In the genomic region with DNA sequence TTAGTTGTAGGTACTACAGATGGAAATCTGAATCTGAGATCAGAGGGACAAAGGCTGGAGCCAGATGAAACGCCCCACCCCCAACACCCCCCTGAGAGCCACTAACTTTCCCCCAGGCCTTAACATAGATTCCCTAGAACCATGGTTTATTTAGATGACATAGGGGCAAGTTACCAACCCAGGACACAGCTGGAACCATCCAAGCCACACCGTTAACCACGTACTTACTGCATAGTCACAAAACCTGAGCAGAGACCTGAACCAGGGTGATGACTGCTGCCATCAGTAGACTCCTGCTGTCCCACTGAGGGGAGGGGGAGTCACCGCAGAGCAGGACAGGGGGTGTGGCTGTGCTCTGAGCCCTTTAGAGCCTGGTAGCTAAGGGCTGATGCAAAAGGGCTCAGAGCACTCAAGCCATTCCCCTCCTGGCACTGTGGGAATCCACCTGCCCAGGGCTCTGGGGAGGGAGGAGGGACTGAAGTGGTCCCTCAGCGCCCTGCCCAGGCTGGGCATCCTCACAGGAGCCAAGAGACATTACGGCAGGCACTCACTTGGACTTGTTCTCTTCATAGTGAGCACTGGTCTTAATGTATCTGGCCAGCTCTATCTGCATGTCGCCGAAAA, we compare ENCODE assay signal across 1 mouse cellular context.
TF ChIP-seq lines count a peak whose summit lies in the region.

No protein-coding gene starts in this region.

TF ChIP-seq in CH12.LX, 34 proteins besides CTCF, POLR2A, EP300 and RAD21:
- TF ChIP-seq ETS1 (conservative IDR thresholded peaks at IDR 0.05; ENCODE audit: low read depth, low read length) (peak; percentile 87), USF2 (conservative IDR thresholded peaks at IDR 0.05; ENCODE audit: low read depth, low read length) (no peak), GABPA (IDR thresholded peaks at IDR 0.05; ENCODE audit: insufficient replicate concordance, low read depth, low read length) (no peak), UBTF (IDR thresholded peaks at IDR 0.05; ENCODE audit: low read depth, low read length) (0 out of 2 replicates have a peak, but pooled peaks have one; percentile 38), ZC3H11A (IDR thresholded peaks at IDR 0.05; ENCODE audit: low read depth, low read length) (no peak), MYC (IDR thresholded peaks at IDR 0.05; ENCODE audit: low read depth, low read length) (no peak), MEF2A (IDR thresholded peaks at IDR 0.05; ENCODE audit: borderline replicate concordance, low read depth, low read length) (peak; percentile 37; the same call in 1 of the 2 replicates), TCF12 (IDR thresholded peaks at IDR 0.05; ENCODE audit: low read depth, low read length) (peak; percentile 31; the same call in 1 of the 2 replicates), PAX5 (IDR thresholded peaks at IDR 0.05; ENCODE audit: low read length) (no peak), MXI1 (IDR thresholded peaks at IDR 0.05; ENCODE audit: low read depth, low read length) (0 out of 2 replicates have a peak, but pooled peaks have one; percentile 18), ELF1 (IDR thresholded peaks at IDR 0.05; ENCODE audit: low read depth, low read length) (no peak), NELFE (IDR thresholded peaks at IDR 0.05; ENCODE audit: low read depth, low read length) (no peak), TBP (conservative IDR thresholded peaks at IDR 0.05; ENCODE audit: low read depth, low read length) (no peak), SMC3 (IDR thresholded peaks at IDR 0.05; ENCODE audit: low read depth, low read length) (no peak), ZMIZ1 (IDR thresholded peaks at IDR 0.05; ENCODE audit: low read depth, low read length) (no peak), NRF1 (IDR thresholded peaks at IDR 0.05; ENCODE audit: low read depth, low read length) (no peak), POLR2AphosphoS2 (IDR thresholded peaks at IDR 0.05; ENCODE audit: low read depth, low read length) (no peak), HCFC1 (IDR thresholded peaks at IDR 0.05; ENCODE audit: low read depth, low read length) (no peak), RCOR1 (conservative IDR thresholded peaks at IDR 0.05; ENCODE audit: low read depth, low read length) (no peak), CHD1 (IDR thresholded peaks at IDR 0.05; ENCODE audit: low read depth, low read length) (no peak), IRF4 (IDR thresholded peaks at IDR 0.05; ENCODE audit: low read depth, low read length) (no peak; the same call in 1 of the 2 replicates), BHLHE40 (IDR thresholded peaks at IDR 0.05; ENCODE audit: low read depth, low read length) (peak; percentile 26; the same call in 1 of the 2 replicates), KAT2A (IDR thresholded peaks at IDR 0.05; ENCODE audit: insufficient replicate concordance, low read length) (no peak), SIN3A (IDR thresholded peaks at IDR 0.05; ENCODE audit: low read length) (peak; percentile 60; the same call in 1 of the 2 replicates), MAZ (IDR thresholded peaks at IDR 0.05; ENCODE audit: low read depth, low read length) (peak; percentile 71; the same call in 1 of the 2 replicates), MAX (IDR thresholded peaks at IDR 0.05; ENCODE audit: low read length) (0 out of 2 replicates have a peak, but pooled peaks have one; percentile 22), CHD2 (IDR thresholded peaks at IDR 0.05; ENCODE audit: low read length) (no peak)
TF ChIP-seq in CH12.LX: peak in this region for 9.
